Mouse (Mus musculus): ENCODE data around the gene Fahd2a. TPM values are rescaled to one million over a fixed set of nuclear protein-coding genes. Genes with fewer than 3 reads are reported as not detected.
A peak's percentile ranks its signal among the peaks of the same experiment; 100 is the strongest.

Gene Fahd2a
- total and polyA plus RNA-seq, 2 experiments from 2014 or later: 29.4 to 34.0 TPM

DNA sequence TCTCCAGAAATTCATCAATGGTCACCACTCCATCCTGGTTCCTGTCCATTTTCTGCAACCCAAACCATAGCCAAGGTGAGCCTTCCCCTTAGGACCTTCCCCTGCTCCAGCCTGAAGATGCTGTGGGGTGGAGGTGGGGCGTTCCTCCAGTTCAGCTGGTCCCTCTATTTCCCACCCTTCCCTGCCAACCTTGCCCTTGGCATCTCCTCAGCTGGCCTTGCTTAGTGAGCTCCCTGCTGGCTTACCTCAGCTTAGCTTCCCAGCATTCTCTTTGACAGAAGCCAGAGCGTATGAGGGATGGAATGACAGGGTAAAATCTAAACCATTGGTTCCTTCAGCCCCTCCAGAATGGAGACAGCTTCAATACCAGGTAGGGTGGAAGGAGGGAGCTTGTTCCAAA lies 15.0 kb upstream of the Fahd2a start:
- no peaks in the 10 kb centered on the region for H3K9me3 ChIP-seq (ENCODE audit: low read length)
- H3K4me3 ChIP-seq (ENCODE audit: low read length): no peak overlapping the region
- H3K36me3 ChIP-seq (ENCODE audit: insufficient read depth, low read length): no peaks in the 10 kb centered on the region
- no peak overlapping the region for H3K27ac ChIP-seq
- 83% methylated on average over 2 of the region's 2 CpGs for WGBS
- H3K4me1 ChIP-seq (ENCODE audit: insufficient read depth, low read length): no peaks in the 10 kb centered on the region
- TF ChIP-seq CTCF (IDR thresholded peaks at IDR 0.05; ENCODE audit: low read depth): no peak
- ATAC-seq (no peak), DNase-seq (ENCODE audit: low spot score) (no peak)
- no peaks in the 10 kb centered on the region for H3K27me3 ChIP-seq (ENCODE audit: insufficient read depth, low read length)
- H3K9ac ChIP-seq (replicated peaks; ENCODE audit: low read length): no peak overlapping the region
- no peak overlapping the region for H3K4me2 ChIP-seq (ENCODE audit: low read depth, low read length)

DNA sequence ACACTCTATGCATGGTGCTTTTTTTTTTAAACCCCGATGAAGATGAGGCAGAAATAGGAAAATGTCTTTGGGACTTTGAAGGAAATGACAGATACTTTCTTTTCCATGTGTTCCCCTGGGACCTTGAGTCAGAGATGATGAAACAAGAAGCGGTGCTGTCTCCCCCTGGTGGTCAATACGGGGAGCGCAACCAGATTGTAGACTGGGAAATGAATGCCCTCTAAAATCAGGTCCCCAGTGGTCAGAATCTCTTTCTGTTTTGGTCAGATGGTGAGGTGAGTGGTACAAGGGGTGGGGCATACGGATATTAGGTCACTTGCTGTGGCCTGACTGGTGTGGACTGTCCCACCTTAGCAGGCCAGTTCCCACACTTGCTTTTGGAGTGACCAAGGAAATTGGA lies 9.4 kb upstream of the Fahd2a start:
- WGBS: 4% methylated on average over 5 of the region's 5 CpGs
- peak; percentile 96 for TF ChIP-seq CTCF (IDR thresholded peaks at IDR 0.05; ENCODE audit: low read depth)

GRCm38 (mm10) chr2:127453141-127453540 lies 8.8 kb upstream of the Fahd2a start:
- WGBS: 73% methylated on average over 9 of the region's 9 CpGs
- peak; percentile 46 for ATAC-seq
- DNase-seq (ENCODE audit: low spot score): no peak
- Histone ChIP-seq H3K9ac (replicated peaks; ENCODE audit: low read length) (no peak overlapping the region), H3K27ac (no peak overlapping the region), H3K4me1 (ENCODE audit: insufficient read depth, low read length) (no peaks in the 10 kb centered on the region), H3K27me3 (ENCODE audit: insufficient read depth, low read length) (peaks cover 5% of the 10 kb centered on the region; the same call in 1 of the 2 replicates), H3K36me3 (ENCODE audit: insufficient read depth, low read length) (no peaks in the 10 kb centered on the region), H3K4me3 (ENCODE audit: low read length) (no peak overlapping the region), H3K9me3 (ENCODE audit: low read length) (no peaks in the 10 kb centered on the region), H3K4me2 (ENCODE audit: low read depth, low read length) (no peak overlapping the region)
- TF ChIP-seq CTCF (IDR thresholded peaks at IDR 0.05; ENCODE audit: low read depth): peak; percentile 24; the same call in 1 of the 2 replicates

More for the DNA sequence above, 9.4 kb upstream of the Fahd2a start:
- Histone ChIP-seq H3K9me3 (ENCODE audit: low read length) (no peaks in the 10 kb centered on the region), H3K4me2 (ENCODE audit: low read depth, low read length) (no peak overlapping the region), H3K36me3 (ENCODE audit: insufficient read depth, low read length) (no peaks in the 10 kb centered on the region), H3K9ac (replicated peaks; ENCODE audit: low read length) (no peak overlapping the region), H3K27me3 (ENCODE audit: insufficient read depth, low read length) (peaks cover 5% of the 10 kb centered on the region; the same call in 1 of the 2 replicates), H3K4me1 (ENCODE audit: insufficient read depth, low read length) (no peaks in the 10 kb centered on the region), H3K4me3 (ENCODE audit: low read length) (no peak overlapping the region), H3K27ac (no peak overlapping the region)
- ATAC-seq (peak; percentile 64; the same call in 1 of the 2 replicates), DNase-seq (ENCODE audit: low spot score) (peak; percentile 87)

- no peak for TF ChIP-seq CTCF (IDR thresholded peaks at IDR 0.05; ENCODE audit: low read depth)
- Histone ChIP-seq H3K9me3 (ENCODE audit: low read length) (no peaks in the 10 kb centered on the region), H3K27ac (no peak overlapping the region)
These were observed 7.4 kb upstream of the Fahd2a start for GRCm38 (mm10) chr2:127451748-127452147.

GRCm38 (mm10) chr2:127449691-127450090 lies 5.3 kb upstream of the Fahd2a start:
- no peak overlapping the region for H3K9ac ChIP-seq (replicated peaks; ENCODE audit: low read length)
- no peak for ATAC-seq
- no peak overlapping the region for H3K4me2 ChIP-seq (ENCODE audit: low read depth, low read length)
- no peak overlapping the region for H3K27ac ChIP-seq
- WGBS: 50% methylated on average over 7 of the region's 7 CpGs
- no peak overlapping the region for H3K4me3 ChIP-seq (ENCODE audit: low read length)
- no peaks in the 10 kb centered on the region for H3K9me3 ChIP-seq (ENCODE audit: low read length)
- DNase-seq (ENCODE audit: low spot score): no peak
- H3K27me3 ChIP-seq (ENCODE audit: insufficient read depth, low read length): peaks cover 5% of the 10 kb centered on the region; the same call in 1 of the 2 replicates
- H3K4me1 ChIP-seq (ENCODE audit: insufficient read depth, low read length): no peaks in the 10 kb centered on the region
- H3K36me3 ChIP-seq (ENCODE audit: insufficient read depth, low read length): no peaks in the 10 kb centered on the region
- TF ChIP-seq CTCF (IDR thresholded peaks at IDR 0.05; ENCODE audit: low read depth): no peak

More at GRCm38 (mm10) chr2:127451748-127452147, 7.4 kb upstream of the Fahd2a start:
- H3K36me3 ChIP-seq (ENCODE audit: insufficient read depth, low read length): no peaks in the 10 kb centered on the region
- WGBS: 56% methylated on average over 6 of the region's 6 CpGs
- no peak overlapping the region for H3K4me2 ChIP-seq (ENCODE audit: low read depth, low read length)
- DNase-seq (ENCODE audit: low spot score): no peak
- ATAC-seq: no peak
- H3K4me3 ChIP-seq (ENCODE audit: low read length): no peak overlapping the region
- H3K4me1 ChIP-seq (ENCODE audit: insufficient read depth, low read length): no peaks in the 10 kb centered on the region
- peaks cover 5% of the 10 kb centered on the region; the same call in 1 of the 2 replicates for H3K27me3 ChIP-seq (ENCODE audit: insufficient read depth, low read length)
- H3K9ac ChIP-seq (replicated peaks; ENCODE audit: low read length): no peak overlapping the region

- no peak overlapping the region for H3K9ac ChIP-seq (replicated peaks; ENCODE audit: low read length)
- TF ChIP-seq CTCF (IDR thresholded peaks at IDR 0.05; ENCODE audit: low read depth): no peak
- WGBS: 59% methylated on average over 3 of the region's 3 CpGs
- DNase-seq (ENCODE audit: low spot score): no peak
- no peak overlapping the region for H3K4me3 ChIP-seq (ENCODE audit: low read length)
- no peaks in the 10 kb centered on the region for H3K36me3 ChIP-seq (ENCODE audit: insufficient read depth, low read length)
- no peak overlapping the region for H3K27ac ChIP-seq
- no peak for ATAC-seq
- no peaks in the 10 kb centered on the region for H3K9me3 ChIP-seq (ENCODE audit: low read length)
- no peak overlapping the region for H3K4me2 ChIP-seq (ENCODE audit: low read depth, low read length)
- no peaks in the 10 kb centered on the region for H3K27me3 ChIP-seq (ENCODE audit: insufficient read depth, low read length)
- peaks cover 4% of the 10 kb centered on the region; the same call in 1 of the 2 replicates for H3K4me1 ChIP-seq (ENCODE audit: insufficient read depth, low read length)
These were observed 2.5 kb upstream of the Fahd2a start for GRCm38 (mm10) chr2:127446847-127447246.

DNA sequence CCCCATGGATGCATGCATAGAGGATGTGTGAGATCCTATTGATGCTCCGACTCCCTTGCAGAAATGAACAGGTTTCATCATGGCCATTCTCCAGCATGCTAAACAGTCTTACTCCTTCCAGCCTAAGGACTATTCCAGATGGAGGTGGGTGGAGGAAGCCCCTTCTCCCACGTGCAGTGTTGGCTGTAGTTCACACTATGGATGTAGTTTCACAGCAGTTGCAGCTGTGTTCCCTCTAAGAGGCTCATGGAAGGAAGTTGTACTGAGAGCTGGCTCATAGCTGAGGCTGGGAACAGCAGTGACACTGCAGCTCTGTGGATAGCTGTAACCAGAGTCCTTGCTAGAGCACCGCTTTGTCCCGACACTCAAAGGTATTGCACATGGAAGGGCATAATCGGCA lies 6.7 kb downstream of the Fahd2a start:
- no peak for TF ChIP-seq CTCF (IDR thresholded peaks at IDR 0.05; ENCODE audit: low read depth)
- WGBS: 85% methylated on average over 5 of the region's 5 CpGs
- Histone ChIP-seq H3K9me3 (ENCODE audit: low read length) (no peaks in the 10 kb centered on the region), H3K27ac (no peak overlapping the region), H3K4me3 (ENCODE audit: low read length) (no peak overlapping the region), H3K27me3 (ENCODE audit: insufficient read depth, low read length) (no peaks in the 10 kb centered on the region), H3K36me3 (ENCODE audit: insufficient read depth, low read length) (peaks cover 11% of the 10 kb centered on the region), H3K4me2 (ENCODE audit: low read depth, low read length) (no peak overlapping the region), H3K9ac (replicated peaks; ENCODE audit: low read length) (no peak overlapping the region), H3K4me1 (ENCODE audit: insufficient read depth, low read length) (no peaks in the 10 kb centered on the region)
- ATAC-seq: no peak
- DNase-seq (ENCODE audit: low spot score): no peak
